8 mouse cellular contexts compared by ENCODE assay signal in genomic region chr11:21033823-21034401, GRCm38 (mm10). TPM values are rescaled to one million over a fixed set of nuclear protein-coding genes. Genes with fewer than 3 reads are reported as not detected.
DNase-seq lines count a peak whose midpoint lies in the region; ATAC-seq lines count a peak whose summit lies in the region.

No protein-coding gene starts in this region.

- no peak overlapping the region for H3K4me2 ChIP-seq in hindbrain, embryonic 15.5 days
- H3K4me2 ChIP-seq in hindbrain, embryonic 11.5 days (replicated peaks; ENCODE audit: low read depth, low read length): no peak overlapping the region
- 0 out of 2 replicates have a peak overlapping the region, but pooled peaks have one; percentile 3 for H3K4me2 ChIP-seq in neural tube, embryonic 15.5 days

- 64% methylated on average over 11 of the region's 11 CpGs for WGBS in hindbrain, embryonic 15.5 days
- 65% methylated on average over 11 of the region's 11 CpGs for WGBS in hindbrain, embryonic 11.5 days
- WGBS in neural tube, embryonic 15.5 days: 57% methylated on average over 11 of the region's 11 CpGs

- H3K27me3 ChIP-seq in hindbrain, embryonic 15.5 days: no peaks in the 10 kb centered on the region
- no peaks in the 10 kb centered on the region for H3K27me3 ChIP-seq in hindbrain, embryonic 11.5 days (ENCODE audit: control insufficient read depth, insufficient read depth, low read length)
- no peaks in the 10 kb centered on the region for H3K27me3 ChIP-seq in neural tube, embryonic 15.5 days (replicated peaks)

- no peak overlapping the region for H3K4me3 ChIP-seq in hindbrain, embryonic 15.5 days
- no peak overlapping the region for H3K4me3 ChIP-seq in hindbrain, embryonic 11.5 days (ENCODE audit: low read depth, low read length)
- H3K4me3 ChIP-seq in neural tube, embryonic 15.5 days (replicated peaks): no peak overlapping the region

- 0 out of 2 replicates have a peak, but pooled peaks have one; percentile 11 for ATAC-seq in hindbrain, embryonic 15.5 days (ENCODE audit: low FRiP score, low read depth)
- ATAC-seq in hindbrain, embryonic 11.5 days (ENCODE audit: low FRiP score): no peak
- ATAC-seq in neural tube, embryonic 15.5 days (ENCODE audit: low FRiP score): no peak

- DNase-seq in hindbrain, embryonic 11.5 days (ENCODE audit: low spot score): no peak
- peak; percentile 19 for DNase-seq in adrenal gland, postnatal 25 days
- peak; percentile 39 for DNase-seq in heart, postnatal 4 days
- DNase-seq in liver: peak; percentile 14
- DNase-seq in urinary bladder, adult 18-20 months (ENCODE audit: low spot score in 2 of 2): peak; percentile 52 to 69
- no peak for DNase-seq in embryo, embryonic 10 days (ENCODE audit: low spot score)

- H3K36me3 ChIP-seq in hindbrain, embryonic 15.5 days: no peaks in the 10 kb centered on the region
- H3K36me3 ChIP-seq in hindbrain, embryonic 11.5 days (ENCODE audit: control insufficient read depth, insufficient read depth, low read length): no peaks in the 10 kb centered on the region
- H3K36me3 ChIP-seq in neural tube, embryonic 15.5 days: no peaks in the 10 kb centered on the region

- H3K9me3 ChIP-seq in hindbrain, embryonic 15.5 days: no peaks in the 10 kb centered on the region
- no peaks in the 10 kb centered on the region for H3K9me3 ChIP-seq in hindbrain, embryonic 11.5 days (ENCODE audit: control insufficient read depth, low read length)
- no peaks in the 10 kb centered on the region for H3K9me3 ChIP-seq in neural tube, embryonic 15.5 days (replicated peaks)

- H3K9ac ChIP-seq in hindbrain, embryonic 15.5 days: no peak overlapping the region
- H3K9ac ChIP-seq in hindbrain, embryonic 11.5 days (ENCODE audit: low read depth, low read length): no peak overlapping the region
- no peak overlapping the region for H3K9ac ChIP-seq in neural tube, embryonic 15.5 days (replicated peaks)

- no peak overlapping the region for H3K27ac ChIP-seq in hindbrain, embryonic 15.5 days (replicated peaks)
- no peak overlapping the region for H3K27ac ChIP-seq in hindbrain, embryonic 11.5 days (ENCODE audit: low read depth, low read length)
- H3K27ac ChIP-seq in neural tube, embryonic 15.5 days (replicated peaks): no peak overlapping the region

- H3K4me1 ChIP-seq in hindbrain, embryonic 15.5 days (replicated peaks): peaks cover 4% of the 10 kb centered on the region; the same call in 1 of the 2 replicates
- H3K4me1 ChIP-seq in hindbrain, embryonic 11.5 days (replicated peaks; ENCODE audit: control insufficient read depth, insufficient read depth, low read length): no peaks in the 10 kb centered on the region
- peaks cover 21% of the 10 kb centered on the region for H3K4me1 ChIP-seq in neural tube, embryonic 15.5 days

RNA-seq across cellular contexts. Expression of gene Peli1, which starts 57.2 kb away (rescaled TPM):
- 63.0 and 67.0 TPM in 2 replicates for polyA plus RNA-seq in hindbrain, embryonic 15.5 days (2015; fragmentation: Nextera tagmentation; extraction: Ambion mirVana)
- polyA plus RNA-seq in hindbrain, embryonic 11.5 days (2014; fragmentation: Nextera tagmentation; extraction: Ambion mirVana): 112 and 119 TPM in 2 replicates
- 18.0 and 19.0 TPM in 2 replicates for total RNA-seq in adrenal gland, postnatal 25 days (2021)
- 10 to 100 TPM; 23.4 to 25.0 TPM for total RNA-seq in heart, postnatal 4 days (2021)
- 55.6 and 58.0 TPM in 2 replicates for polyA plus RNA-seq in neural tube, embryonic 15.5 days (2015; fragmentation: Nextera tagmentation; extraction: Ambion mirVana)

Comparison
In these comparisons a context has a peak if more than half of its experiments do, and no peak if none do; other contexts are left out.
1. DNase-seq: peak in adrenal gland, postnatal 25 days (single experiment), heart, postnatal 4 days (single experiment), liver (single experiment) and urinary bladder, adult 18-20 months (2 of 2); none in hindbrain, embryonic 11.5 days (single experiment) and embryo, embryonic 10 days (single experiment).